13 mouse cellular contexts compared by ENCODE assay signal in genomic region chr12:8325943-8326522, GRCm38 (mm10). TPM values are rescaled to one million over a fixed set of nuclear protein-coding genes. Genes with fewer than 3 reads are reported as not detected.
DNase-seq lines count a peak whose midpoint lies in the region; ATAC-seq and TF ChIP-seq lines count a peak whose summit lies in the region.
"Had no signal": no experiment of that assay in that cellular context is flagged by ENCODE, and none has a peak within 500 bp of the region (broad histone marks: within the 10 kb centered on the region; RNA-seq: fewer than 3 reads in every experiment).

No protein-coding gene starts in this region.

- peak overlapping the region; percentile 63; the same call in 1 of the 2 replicates for H3K27ac ChIP-seq in cerebellum, adult 2 months (ENCODE audit: insufficient read depth, low read length)
- H3K27ac ChIP-seq: embryonic facial prominence, embryonic 15.5 days; lung, embryonic 15.5 days had no signal

- DNase-seq in adrenal gland, postnatal 10 days, result peak; percentile 52
- DNase-seq in adrenal gland, adult 18-20 months (ENCODE audit: low spot score in 2 of 2), result no peak
- peak; percentile 79 for DNase-seq in layer of hippocampus, adult 11-12 months (ENCODE audit: low spot score)
- no peak for DNase-seq in layer of hippocampus, adult 9-10 months (ENCODE audit: low spot score)
- peak; percentile 42 to 63 for DNase-seq in cerebellum, adult 2 months
- peak; percentile 61 to 77 for DNase-seq in left cerebral cortex, adult 9 months (ENCODE audit: low spot score in 2 of 2)
- no peak for DNase-seq in retina, postnatal 1 day

- H3K27me3 ChIP-seq in cerebellum, adult 2 months (ENCODE audit: control insufficient read depth, insufficient read depth, low read length), result no peaks in the 10 kb centered on the region
- H3K27me3 ChIP-seq: embryonic facial prominence, embryonic 15.5 days; heart, embryonic 12.5 days; lung, embryonic 15.5 days had no signal

- H3K4me1 ChIP-seq in cerebellum, adult 2 months (ENCODE audit: control insufficient read depth, insufficient read depth, low read length), result peaks cover 11% of the 10 kb centered on the region

- TF ChIP-seq CTCF in cerebellum, adult 2 months (IDR thresholded peaks at IDR 0.05; ENCODE audit: borderline replicate concordance, insufficient read depth, low read depth, low read length), result 0 out of 2 replicates have a peak, but pooled peaks have one; percentile 3

- ATAC-seq in erythroid progenitor cell, adult 5-6 weeks (replicated peaks; ENCODE audit: low FRiP score, poor library complexity, severe bottlenecking), result no peak

- TF ChIP-seq POLR2A in cerebellum, adult 2 months (IDR thresholded peaks at IDR 0.05; ENCODE audit: borderline replicate concordance, insufficient read depth, low read length), result no peak

- no peak overlapping the region for H3K4me3 ChIP-seq in cerebellum, adult 2 months (replicated peaks; ENCODE audit: insufficient read depth, low read depth, low read length)
- H3K4me3 ChIP-seq: embryonic facial prominence, embryonic 15.5 days; heart, embryonic 12.5 days; lung, embryonic 15.5 days; myocyte had no signal

- 47% methylated on average over 17 of the region's 17 CpGs for WGBS in cerebellum, adult 2 months

RNA-seq across cellular contexts. Expression of gene Hs1bp3, which starts 12.8 kb away (rescaled TPM):
- 10 to 100 TPM; 11.0 to 16.9 TPM for total RNA-seq in adrenal gland, postnatal 10 days (2021)
- total RNA-seq in adrenal gland, adult 18-20 months (2021), result 10 to 100 TPM; 12.4 to 16.5 TPM
- 14.7 and 15.8 TPM in 2 replicates for polyA plus RNA-seq in cerebellum, adult 2 months (2012; rRNA removed)
- total RNA-seq in erythroid progenitor cell, adult 5-6 weeks (2015; ENCODE audit: low replicate concordance), result 2.1 and 2.9 TPM in 2 replicates
- 0.39 and 0.61 TPM in 2 replicates for total RNA-seq in erythroid progenitor cell, adult 5-6 weeks (2017; ENCODE audit: low replicate concordance)

RNA-seq across cellular contexts. Expression of gene Gdf7, which starts 24.3 kb away (rescaled TPM):
- total RNA-seq in adrenal gland, postnatal 10 days (2021), result under 1 TPM in 1 of 2 experiments, not detected in 1; 0.18 TPM
- not detected for total RNA-seq in adrenal gland, adult 18-20 months (2021)
- 0.07 and 0.44 TPM in 2 replicates for polyA plus RNA-seq in cerebellum, adult 2 months (2012; rRNA removed)
- total RNA-seq in erythroid progenitor cell, adult 5-6 weeks (2015; ENCODE audit: low replicate concordance), result not detected in 2 replicates
- total RNA-seq in erythroid progenitor cell, adult 5-6 weeks (2017; ENCODE audit: low replicate concordance), result not detected in 2 replicates
- polyA plus RNA-seq: intestine, embryonic 16.5 days; lung, embryonic 15.5 days had no signal

Comparison
In these comparisons a context has a peak if more than half of its experiments do, and no peak if none do; other contexts are left out.
1. DNase-seq: peak in adrenal gland, postnatal 10 days (single experiment), layer of hippocampus, adult 11-12 months (single experiment), cerebellum, adult 2 months (2 of 2) and left cerebral cortex, adult 9 months (2 of 2); none in adrenal gland, adult 18-20 months (0 of 2), layer of hippocampus, adult 9-10 months (single experiment) and retina, postnatal 1 day (single experiment).